Mouse (Mus musculus): ENCODE data around the gene Camsap2. TPM values are rescaled to one million over a fixed set of nuclear protein-coding genes. Genes with fewer than 3 reads are reported as not detected.

Camsap2 gene
- polyA plus RNA-seq, 1 experiment from 2014 or later = 26.7 TPM

Other genes starting within 250 kb of the Camsap2 start
- 48.9 and 50.0 TPM in 2 replicates for gene Kif21b, start 214.7 kb downstream of the Camsap2 start, polyA plus RNA-seq (2015; fragmentation: Nextera tagmentation; extraction: Ambion mirVana)
- gene Mroh3, start 133.3 kb downstream of the Camsap2 start, polyA plus RNA-seq (2015; fragmentation: Nextera tagmentation; extraction: Ambion mirVana) = not detected in 2 replicates
- gene Inava, start 111.8 kb downstream of the Camsap2 start, polyA plus RNA-seq (2015; fragmentation: Nextera tagmentation; extraction: Ambion mirVana) = 3.3 and 3.4 TPM in 2 replicates
- gene Gpr25, start 85.2 kb downstream of the Camsap2 start, polyA plus RNA-seq (2015; fragmentation: Nextera tagmentation; extraction: Ambion mirVana) = 1.1 TPM in 2 replicates
- gene Ddx59, start 69.2 kb upstream of the Camsap2 start, polyA plus RNA-seq (2015; fragmentation: Nextera tagmentation; extraction: Ambion mirVana) = 15.8 and 19.5 TPM in 2 replicates
- 1.4 TPM in 2 replicates for gene Kif14, start 120.2 kb upstream of the Camsap2 start, polyA plus RNA-seq (2015; fragmentation: Nextera tagmentation; extraction: Ambion mirVana)